Mouse (Mus musculus) left cerebral cortex, adult 18-20 months (tissue): ENCODE results near the gene Cdh22. TPM values are rescaled to one million over a fixed set of nuclear protein-coding genes. Genes with fewer than 3 reads are reported as not detected.

Source experiments
- DNase-seq, 2 experiments: peaks; one replicate each; pipeline ENCODE4 v3.0.0; 2021 to 2022; ENCODE audit warnings: low spot score in 2 of 2, mixed read lengths in 1 of 2
- total RNA-seq, 2 experiments: library from RNA; stranded (reverse); gene quantifications; 2 replicates each; pipeline ENCODE4 v1.2.3; 2021

Gene Cdh22
- total RNA-seq, 2 experiments from 2014 or later: 55.1 to 61.1 TPM

DNA sequence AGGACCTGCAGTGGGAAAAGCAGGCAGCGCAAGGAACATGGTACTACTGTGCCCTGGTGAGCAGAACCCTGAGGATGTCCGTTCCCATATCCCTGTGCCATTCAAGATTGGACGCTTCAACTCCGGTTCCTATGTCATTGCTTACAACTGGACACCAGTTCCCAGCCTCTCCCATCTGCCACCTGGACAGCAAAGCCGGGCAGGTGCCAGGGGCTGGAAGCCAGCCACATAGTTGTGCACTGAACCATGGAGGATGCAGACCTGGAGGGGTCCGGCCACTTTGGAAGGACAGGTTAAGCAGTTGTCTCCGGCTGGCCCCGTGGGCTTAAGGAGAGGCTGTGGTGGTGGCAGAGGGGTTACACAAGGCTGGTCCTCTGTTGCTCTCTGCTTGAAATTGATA lies 17.7 kb upstream of the Cdh22 start:
- no peak for DNase-seq

DNA sequence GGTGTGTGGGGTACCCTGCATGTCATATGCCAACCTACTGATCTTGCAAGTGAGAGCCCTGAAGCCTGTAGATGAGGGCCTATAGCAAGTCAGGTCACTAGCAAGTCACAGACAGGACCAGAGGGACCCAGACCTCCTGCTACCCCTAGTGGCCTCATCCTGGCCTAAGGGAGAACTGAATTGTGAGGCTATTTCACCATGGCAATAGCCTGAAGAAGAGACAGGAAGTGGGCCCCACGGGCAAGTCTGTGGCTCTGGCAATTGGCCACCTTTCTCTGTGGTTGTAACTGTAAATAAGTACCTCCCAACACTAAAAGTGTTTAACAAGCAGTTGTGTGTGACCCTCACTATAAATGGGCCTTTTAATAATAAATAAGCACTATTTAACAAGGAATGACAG lies 16.2 kb upstream of the Cdh22 start:
- no peak for DNase-seq

DNA sequence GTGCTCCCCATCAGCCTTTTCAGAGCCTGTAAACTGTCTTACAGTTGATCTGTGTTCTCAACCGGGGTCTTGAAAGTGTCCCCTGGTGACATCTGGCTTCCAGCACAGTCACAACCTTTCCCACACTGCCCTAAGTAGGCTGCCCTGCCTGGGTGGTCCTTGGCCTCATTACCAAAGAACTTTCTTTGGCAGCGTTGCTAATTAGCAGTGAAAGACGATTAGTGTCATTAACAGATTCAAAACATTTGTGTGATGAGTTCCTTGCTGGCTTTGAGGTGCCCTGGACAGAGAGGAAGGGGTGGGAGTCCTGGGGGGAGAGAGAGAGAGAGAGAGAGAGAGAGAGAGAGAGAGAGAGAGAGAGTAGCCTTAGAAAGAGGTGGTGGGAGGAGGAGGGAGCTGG lies 14.3 kb upstream of the Cdh22 start:
- DNase-seq: no peak

DNA sequence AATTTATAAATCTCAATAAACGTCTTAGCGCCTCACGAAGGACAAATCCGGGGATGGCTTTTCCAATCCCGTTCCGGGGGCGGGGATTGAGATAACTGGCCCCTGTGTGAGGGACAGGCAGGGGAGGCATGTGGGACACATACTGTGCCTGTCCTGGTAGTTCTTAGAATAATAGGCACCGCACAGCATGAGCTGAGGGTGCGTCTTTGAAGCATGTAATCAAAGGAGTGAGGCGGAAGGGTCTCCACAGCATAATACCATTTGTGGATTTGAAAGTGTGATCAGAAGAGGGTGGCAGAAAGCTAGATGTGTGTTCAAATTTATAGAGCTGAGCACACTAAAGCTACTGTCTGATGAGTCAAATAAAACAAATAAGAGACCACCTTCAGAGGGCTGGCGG lies 11.7 kb upstream of the Cdh22 start:
- DNase-seq: no peak

DNA sequence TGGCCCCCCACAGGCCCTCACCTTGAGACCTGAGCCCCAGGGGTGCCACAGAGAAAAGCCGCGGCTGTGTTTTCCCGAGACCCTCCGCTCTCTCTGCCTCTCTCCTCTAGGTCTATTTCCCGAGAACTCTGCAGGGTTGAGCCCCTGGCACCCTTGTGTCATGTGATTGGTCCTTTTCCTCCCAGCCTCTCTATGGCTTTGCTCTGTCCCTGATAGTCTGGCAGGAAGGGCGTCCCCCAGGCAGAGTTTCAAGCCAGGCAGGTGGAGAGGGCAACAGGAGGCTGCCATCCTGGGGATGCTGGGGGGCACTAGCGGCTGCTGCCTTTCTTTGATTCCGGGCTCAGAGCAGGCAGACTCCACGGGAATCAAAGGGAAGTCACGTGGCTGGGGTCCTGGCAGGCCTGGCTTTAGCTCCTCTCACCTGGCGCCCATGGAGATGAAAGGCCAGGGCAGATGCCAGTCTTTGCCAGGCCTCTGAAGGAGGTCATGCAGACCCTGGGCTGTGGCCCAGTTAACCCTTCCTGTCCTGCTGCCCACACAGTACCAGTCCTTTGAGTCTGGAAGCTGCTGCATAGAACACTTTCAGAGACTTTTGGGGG lies 8.6 kb upstream of the Cdh22 start:
- no peak for DNase-seq

DNA sequence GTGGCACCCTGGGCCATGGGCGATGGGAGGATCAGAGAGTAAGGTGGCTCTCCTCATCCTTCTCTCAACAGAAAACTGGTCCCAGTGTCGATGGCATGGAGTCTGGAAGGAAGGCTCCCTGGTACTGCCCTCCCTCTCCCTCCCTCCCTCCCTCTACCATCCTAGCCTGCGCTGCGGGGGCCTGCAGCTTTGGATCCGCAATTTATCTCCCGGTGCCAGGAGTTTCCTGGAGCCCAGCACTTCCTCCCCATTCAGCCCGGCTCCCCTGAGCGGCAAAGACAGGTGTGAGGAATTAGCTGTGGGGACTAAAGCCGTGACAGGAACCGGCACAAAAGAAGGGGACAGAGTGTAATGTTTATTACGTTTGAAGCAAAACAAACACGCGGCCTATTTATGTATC lies 7.9 kb upstream of the Cdh22 start:
- no peak for DNase-seq

DNA sequence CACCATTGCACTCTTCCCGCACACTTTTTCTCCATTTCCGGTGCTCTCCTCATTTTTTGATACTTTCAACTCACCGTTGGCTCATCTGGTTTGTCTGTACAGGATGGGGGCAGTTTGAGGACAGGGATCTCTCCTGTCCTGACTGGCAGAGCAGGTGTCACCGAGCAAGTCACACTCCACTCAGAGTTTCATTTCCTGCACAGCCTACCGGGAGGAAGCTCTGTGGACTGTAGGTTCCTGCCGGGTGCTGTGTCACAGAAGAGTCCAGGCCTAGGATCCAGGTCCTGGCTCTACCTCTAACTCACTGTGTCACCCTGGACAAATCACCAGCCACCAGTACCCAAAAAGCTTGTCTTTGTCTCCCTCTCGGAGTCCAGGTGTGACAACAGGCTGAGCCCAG lies 7.1 kb upstream of the Cdh22 start:
- no peak for DNase-seq

DNA sequence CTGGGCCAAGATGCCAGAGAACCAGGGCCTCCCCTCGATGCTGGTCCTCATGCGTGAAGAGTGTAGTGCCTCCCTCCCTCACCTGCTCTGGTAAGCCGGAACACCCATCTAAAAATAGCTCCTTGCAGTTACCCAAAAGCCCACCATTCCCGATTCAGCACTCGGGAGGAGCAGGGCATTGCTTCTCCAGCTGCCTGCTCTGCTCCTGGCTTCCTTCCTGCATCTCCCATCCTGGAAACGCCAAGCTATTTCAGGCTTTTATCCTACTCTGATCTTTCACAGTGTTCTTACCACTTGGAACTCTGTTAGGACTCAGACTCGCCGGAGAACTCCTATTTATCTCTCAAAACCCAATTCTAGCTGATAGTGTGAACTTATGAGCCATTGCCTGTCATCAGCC lies 5.7 kb upstream of the Cdh22 start:
- no peak for DNase-seq

DNA sequence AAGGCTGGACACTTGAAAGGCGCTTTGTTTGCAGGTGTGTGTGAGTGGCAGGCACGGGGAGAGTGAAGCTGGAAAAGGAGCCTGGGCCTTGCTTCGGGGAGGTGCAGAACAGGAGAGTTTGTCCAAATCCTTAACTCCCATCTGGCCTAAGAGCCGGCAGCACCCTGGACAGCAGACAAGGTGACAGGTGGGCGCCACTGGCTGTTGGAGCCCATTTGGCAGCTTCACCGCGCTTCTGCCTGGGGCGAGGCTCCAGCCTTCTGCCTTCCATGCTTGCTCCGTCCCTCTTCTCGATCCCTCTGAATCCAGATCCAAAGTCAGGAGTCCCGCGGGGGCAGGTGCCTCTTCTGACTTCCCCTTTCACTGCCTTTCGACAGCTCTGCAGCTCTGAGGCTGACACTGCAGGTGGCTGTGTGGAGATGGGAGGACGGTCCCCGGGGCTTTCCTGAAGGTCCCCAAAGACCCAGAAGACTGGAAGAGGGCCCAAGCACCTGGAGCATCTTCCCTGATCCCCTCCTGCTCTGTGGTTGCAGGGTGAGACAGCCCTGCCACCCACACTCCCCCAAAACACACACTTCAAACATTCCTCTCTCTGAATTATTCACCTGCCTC lies 5.0 kb upstream of the Cdh22 start:
- DNase-seq: no peak

DNA sequence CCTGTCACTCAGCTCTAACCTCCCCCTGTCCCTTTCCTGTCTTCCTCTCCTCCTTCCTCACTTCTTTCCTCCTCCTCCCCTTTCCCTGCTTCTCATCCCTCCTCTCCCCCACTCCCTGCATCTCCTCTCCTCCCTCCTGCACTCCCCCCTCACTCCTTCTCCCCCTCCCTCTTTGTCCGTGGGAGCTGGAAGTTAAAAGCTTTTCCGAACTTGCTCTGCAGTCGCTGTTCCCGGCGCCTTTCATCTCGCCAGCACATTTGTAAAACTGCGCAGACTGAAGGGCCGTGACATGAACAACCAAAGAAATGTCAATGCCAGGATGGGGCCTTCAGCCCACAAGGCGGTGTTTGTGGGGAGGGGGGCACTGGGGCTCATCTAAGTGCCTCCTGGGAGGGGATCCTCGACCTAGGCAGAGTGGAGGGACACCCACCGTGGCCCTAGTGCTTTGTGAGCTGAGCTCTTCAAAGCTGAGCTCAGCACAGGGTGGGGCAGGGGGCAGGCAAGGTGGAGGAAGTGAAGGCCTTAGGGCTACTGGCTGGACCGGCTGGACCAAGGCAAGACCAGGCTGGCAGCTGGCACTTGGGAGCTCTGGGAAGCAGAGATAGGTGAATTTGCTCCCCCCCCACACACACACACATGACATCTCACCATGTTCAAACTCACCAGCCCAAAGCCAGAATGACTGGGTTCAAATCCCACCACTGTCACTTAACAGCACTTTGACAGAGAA lies 3.9 kb upstream of the Cdh22 start:
- no peak for DNase-seq

DNA sequence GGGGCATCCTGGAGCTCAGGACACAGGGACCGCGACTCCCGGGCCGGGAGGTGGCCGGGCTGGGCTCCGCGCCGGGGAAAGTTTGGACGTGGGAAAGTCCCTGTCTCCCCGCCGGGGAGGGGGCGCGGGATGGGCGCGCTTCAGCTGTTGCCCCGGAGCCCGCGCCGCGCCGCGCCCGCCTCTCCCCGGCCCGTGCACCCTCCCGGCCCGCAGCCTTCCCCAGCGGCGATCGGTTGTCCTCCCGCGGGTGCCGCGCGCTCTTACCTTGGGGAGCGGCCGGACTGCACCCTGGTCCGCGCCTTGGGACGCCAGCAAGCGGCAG lies 401 bp downstream of the Cdh22 start:
- no peak for DNase-seq

DNA sequence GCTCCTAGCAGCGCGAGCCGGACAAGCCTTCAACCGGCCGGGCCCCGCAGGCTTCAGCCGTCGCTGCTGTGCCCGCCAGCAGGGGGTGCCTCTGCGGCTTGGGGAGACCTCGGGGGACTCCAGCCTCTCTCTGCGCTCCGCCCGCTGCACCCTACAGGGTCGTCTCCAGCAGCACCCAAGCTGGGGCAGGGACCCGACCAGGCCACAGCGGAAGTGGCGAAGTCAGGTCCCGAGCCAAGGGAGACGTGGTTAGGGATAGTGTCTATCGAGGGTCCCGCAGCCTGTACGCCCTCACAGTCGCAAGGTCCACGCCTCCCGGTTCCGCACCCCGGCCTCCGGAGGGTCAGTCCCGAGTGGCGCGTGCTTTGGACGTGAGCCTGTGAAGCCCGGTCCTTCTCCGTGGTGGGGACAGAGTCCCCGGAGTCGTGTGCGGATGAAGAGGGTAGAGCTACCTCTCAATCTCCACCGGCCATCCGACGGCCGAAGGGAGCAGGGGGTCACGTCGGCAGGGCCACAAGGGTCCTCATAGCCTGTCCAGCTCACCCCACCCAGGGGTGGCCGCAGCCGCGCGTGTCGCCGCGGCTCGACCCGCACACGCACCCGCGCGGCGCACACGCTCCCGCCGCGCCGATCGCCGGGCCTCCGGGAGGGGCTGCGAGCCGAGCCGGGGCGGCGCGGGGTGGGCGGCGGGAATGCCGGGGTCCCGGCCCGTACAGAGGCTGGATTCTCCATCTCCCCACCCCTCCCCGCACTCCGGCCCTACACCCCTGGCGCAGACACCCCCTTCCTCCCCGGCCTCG lies 962 bp downstream of the Cdh22 start:
- peak; percentile 59 to 70 for DNase-seq

DNA sequence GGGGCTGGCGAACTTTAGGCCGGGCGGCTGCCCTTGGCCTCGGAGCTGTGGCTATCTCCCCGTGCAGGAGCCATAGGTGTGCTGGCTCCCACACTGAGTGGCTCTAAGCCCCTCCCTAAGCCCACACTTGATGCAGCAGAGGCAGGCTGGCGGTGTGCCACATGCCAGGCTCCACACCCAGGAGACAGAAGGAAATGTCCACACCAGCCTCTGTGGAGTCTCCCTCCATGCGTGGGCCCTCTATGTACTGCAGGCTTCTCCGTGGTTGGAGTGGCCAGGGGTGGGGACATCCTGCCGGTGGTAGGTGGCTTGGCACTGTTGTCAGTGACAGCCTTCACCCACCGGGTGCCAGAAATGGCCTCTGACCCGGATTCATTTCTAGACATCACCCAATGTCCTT lies 5.6 kb downstream of the Cdh22 start:
- DNase-seq: no peak

DNA sequence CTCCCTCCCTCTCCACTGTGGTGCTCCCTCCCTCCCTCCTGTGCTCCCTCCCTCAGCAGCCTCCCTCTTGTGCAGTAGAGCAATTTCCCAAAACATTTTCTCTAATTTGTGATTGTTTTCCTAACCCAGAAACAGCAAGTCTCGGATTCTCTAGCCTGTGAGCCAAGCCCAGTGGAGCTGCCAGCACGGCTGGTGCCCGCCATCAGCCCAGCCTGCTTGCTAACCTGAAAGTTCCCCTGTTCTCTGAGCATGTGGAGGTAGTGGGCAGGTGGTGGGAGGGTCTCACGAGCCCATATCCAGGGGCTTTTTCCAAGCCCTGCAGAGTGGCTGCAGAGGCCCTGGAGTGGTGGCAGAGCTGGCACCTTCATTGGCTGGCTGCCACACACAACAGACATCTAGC lies 10.8 kb downstream of the Cdh22 start:
- DNase-seq: peak in 1 of 2 experiments; percentile 38

DNA sequence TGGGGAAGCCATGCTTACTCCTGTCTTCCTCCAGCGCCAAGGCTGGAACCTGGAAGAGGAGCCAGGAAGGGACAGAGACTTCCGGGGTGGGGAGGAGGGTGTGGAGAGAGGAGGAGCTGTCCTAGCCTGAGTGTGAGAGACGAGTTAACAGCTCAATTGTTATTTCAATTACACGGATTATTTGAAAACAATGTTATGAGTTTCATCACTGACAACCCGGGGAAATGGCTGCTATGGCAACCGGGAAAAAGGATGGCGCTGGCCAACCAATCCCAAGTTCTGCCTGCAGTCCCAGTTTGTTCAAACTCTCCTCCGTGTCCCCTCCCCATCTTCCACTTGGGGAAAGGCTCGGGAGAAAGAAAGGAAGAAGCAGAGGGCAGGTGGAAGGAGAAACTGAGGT lies 12.7 kb downstream of the Cdh22 start:
- no peak for DNase-seq

DNA sequence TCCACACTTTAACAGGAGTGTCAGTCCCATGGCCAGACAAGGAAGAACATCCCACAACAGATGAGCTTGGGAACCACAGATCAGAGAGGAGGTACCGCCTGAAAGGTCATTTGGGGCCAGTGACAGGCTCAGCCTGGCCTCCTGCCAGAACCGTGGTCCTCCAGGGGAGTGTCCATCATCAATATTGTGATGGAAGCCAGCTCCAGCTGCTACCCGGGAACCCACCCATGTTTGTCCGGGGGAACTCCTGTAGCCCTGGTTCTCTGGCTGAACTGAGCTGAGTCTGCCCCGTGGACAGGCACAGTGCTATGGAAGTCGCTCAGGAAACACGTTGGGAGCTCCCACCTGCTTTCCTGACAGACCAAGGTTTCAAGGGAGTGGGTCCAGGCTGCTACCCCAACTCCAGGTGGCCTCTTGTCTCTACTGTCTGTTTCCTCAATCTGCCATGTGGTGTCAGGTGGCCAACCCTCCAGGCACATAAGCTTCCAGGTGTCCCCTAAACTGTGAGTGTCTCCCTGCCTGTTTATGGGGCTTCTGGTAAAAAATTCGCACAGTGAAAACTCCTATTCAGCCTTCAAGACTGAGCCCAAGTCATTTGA lies 14.2 kb downstream of the Cdh22 start:
- no peak for DNase-seq

DNA sequence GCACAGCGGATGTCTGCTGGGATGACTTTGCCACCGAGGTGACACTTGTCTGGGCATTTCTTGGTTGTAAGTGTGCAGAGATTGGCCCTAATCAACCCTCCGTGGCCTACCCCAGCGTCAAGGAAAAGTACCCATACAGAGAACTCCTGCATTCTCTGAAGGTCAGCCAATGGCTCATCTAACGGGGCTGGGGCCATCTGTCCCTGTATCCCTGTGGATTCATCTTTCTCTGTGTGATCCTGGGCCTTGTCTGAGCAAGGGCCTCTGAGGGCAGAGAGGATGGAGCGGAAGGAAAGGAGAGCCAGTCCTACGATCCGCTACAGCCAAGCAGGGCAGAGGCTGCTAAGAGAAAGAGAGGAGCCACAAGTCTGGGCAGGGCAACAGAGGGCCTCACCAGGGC lies 15.7 kb downstream of the Cdh22 start:
- DNase-seq: no peak

DNA sequence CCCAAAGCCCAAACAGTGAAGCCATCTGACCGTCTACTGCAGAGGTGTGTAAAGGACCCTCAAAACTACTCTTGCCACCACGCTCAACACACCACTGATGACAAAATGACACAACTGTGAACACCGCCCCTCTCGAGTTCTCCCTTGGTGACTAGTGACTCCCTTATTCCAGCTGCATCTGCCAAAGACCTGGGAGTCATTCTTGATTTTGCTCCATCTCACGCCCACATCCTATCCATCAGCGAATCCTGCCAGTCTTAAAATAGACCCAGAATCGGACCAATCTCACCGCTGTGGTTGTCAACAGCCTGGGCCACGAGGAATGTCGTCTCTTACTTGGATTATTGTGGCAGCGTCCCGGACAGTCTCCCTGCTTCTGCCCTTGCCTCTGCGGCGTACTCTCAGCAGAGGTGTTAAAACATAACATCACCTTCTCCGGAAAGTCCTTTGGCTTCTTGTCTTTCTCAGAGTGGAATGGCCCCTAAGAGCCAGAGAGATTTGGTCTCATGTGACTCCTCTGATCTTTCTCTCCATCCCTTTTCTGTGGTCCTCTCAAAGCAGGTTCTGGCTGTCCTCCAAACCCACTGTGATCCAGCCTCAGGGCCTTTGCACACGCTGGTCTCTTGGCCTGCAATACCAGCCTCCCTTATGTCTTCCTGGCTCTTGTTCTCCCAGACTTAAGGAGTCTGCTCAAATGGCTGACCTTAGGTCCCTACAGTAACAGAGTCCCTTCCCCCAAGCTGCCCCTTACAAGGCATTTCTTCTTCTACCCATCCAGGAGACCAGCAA lies 17.1 kb downstream of the Cdh22 start:
- peak; percentile 31 to 36 for DNase-seq

DNA sequence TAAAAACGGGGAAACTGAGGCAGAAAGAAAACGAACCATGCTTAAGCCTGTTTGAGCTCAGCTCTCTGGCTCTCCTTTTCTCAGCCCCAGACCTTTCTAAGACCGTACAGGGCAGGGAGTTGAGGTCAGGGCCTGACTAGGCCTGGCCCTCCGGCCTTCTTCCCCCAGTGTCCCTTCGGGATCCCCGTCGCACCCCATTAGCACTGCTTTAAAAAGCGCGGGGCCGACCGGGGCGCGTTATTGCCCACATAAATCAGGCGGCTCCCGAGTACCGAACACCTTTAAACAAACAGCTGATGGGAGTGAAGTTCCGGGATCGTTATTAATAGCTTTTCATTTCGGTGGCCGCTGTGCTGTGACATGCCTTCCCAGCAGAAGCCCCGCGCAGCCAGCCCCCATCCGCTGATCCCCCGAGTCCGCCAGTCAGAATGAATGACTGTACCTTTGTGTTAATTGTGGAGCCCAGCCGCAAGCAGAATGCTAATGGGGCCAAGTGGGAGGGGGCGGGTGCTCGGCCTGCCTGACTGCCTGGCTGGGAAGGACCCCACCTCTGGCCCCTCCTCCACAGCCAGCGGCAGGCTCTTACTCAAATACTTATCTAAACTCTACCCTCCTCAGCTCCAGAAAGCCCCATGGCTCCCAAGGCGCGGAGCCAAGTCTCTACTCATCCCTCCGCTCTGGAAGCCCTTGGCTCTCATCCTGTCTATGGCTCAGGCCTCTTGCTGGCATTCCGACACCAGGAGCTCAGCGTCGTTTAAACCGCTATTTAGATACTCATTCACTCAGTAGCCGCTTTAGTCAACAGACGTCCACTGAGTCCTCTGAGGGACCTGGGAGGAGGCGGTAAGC lies 19.3 kb downstream of the Cdh22 start:
- DNase-seq: no peak
